Mouse (Mus musculus) gastrocnemius, postnatal 25 days (tissue): ENCODE data around the gene Fam163a. TPM values are rescaled to one million over a fixed set of nuclear protein-coding genes. Genes with fewer than 3 reads are reported as not detected.
"Not testable (repeated sequence)": the region's sequence is repeated elsewhere in the genome, so short reads cannot be mapped to it uniquely, and the experiment has no call there.

Source experiments
- DNase-seq: peaks from one replicate; pipeline ENCODE4 v3.0.0; 2022
- long read RNA-seq, 2 experiments: library from polyadenylated mRNA; stranded (forward); transcript quantifications; one replicate each; pipeline ENCODE4 v2.0.0; 2021
- total RNA-seq, 2 experiments: library from RNA; stranded (reverse); gene quantifications; 1 replicate in 1 of 2; 2 replicates in 1 of 2; pipeline ENCODE4 v1.2.3; 2021

The Fam163a gene
- total RNA-seq, result not detected
- long read RNA-seq, experiment 1, result 0 reads
- long read RNA-seq, experiment 2, result 0 reads

DNA sequence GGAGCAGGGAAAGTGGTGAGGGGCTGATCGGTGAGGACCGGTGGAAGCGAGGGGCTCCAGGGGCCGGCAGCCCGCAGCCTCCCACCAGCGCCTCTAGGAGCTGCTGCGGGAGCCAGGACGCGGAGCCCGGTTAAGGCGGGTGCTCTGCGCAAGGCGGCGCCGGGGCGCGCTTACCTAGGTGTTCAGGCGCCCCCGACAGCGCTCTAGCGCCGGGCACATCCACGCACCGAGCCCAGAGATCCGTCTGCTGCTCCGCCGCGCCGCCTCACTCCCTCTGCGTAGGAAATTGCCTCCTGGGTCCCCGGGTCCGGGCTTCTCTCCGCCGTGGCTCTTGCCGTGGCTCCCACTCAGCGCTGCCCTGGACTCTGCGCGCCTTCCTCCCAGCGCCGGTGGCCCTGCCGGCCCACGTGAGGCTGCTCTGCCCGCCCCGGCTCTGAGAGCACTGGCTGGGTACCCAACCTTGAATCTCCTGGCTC, at the start of gene Fam163a:
Gene Fam163a, minus strand, starts transcription at position 371 of the 476 bp plus-strand sequence.
- no peak for DNase-seq

DNA sequence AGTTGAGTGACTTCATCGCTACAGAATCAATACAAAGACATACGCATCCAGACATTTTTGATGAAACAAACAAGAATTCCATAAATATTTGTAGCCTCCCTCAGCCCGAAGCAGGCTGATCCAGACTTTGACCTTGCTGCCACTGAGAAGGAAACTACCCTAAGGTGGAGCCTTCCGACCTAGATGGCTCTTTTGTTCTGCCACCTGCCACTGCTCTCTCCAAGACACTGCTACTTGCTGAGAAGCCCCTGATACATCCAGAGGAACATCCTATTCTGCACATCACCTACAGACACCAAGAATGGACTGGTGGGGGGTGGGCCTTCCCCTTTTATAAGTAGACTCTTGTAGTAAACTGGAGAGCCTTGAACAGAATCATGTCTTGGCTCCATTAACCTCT, 46.3 kb upstream of the Fam163a start:
- DNase-seq, result not testable (repeated sequence)

DNA sequence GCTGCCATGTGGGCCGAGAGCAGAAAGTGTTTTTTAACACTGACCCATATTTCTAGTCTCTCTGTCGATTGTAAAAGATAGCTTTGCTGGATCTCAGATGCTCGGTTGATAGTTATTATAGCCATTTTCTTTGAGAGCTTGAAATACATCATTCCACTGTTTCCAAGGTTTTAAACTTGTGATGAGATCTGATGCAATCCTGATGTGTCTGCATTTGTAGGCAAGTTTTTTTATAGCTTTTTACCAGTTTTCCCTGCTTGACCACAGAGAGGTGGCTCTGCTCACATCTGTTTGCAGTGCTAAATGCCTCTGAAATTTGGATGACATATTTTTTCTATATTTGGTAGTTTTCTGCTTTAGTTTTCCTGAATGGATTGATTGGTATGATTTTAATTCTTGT, 43.1 kb upstream of the Fam163a start:
- DNase-seq, result no peak

DNA sequence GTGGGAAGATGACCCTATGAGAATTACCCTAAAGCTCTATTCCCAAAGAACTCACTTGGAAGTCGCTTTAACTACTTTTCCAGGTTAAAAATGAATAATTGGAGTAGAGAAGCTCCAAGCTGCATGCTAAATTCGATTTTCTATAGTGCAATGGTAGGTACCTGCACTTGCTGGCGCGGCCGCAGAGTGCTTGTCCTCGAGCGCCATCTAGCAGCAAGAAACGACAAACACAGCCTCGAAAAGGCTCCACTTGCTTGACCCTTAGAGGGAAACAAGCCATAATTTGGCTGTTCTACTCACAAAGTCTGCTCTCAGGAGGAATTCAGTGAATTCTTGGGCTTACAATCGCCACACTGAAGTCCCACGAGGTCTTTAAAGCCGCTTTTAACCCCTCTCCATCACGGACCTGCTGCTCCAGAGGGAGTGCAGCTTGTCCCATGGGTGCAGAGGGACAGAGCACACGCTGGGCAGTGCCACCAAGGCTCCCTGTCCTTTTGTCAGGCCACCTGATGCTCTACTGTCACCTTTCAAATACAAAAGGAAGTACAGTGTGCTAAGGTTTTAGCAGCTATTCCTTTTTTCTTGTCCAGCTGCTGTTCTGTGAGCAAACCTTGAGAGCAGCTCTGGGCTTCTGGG, 37.0 kb upstream of the Fam163a start:
- peak; percentile 32 for DNase-seq

DNA sequence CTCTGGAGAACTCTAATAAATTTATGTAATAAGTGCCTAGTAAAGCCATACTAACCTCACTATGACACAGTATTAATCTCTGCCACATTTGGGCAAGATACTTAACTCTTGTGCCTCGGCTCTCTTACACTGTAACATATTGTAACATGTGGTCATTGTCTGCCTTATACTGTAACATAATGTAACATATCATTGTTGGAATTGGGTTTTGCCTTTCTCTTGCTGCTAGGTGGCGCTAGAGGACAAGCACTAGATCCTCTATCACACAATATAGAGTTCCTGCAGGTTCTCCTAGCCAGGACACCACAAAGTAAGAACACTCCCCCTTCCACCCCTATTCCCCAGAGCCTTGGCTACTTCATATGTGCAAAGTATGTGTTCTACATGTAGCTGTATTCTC, 36.2 kb upstream of the Fam163a start:
- DNase-seq, result no peak

DNA sequence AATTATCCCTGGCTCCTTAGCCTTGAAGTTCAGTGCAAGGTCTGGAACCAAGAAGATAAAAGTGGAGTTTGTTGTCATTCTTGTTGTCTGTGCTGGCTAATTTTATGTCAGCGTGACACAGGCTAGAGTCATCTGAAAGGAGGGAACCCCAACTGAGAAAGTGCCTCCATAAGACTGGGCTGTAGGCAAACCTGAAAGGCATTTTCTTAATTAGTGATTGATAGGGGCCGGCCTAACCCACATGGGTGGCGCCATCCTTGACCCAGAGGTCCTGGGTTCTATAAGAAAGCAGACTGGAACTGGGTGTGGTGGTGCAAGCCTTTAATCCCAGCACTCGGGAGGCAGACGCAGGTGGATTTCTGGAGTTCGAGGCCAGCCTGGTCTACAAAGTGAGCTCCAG, 26.3 kb upstream of the Fam163a start:
- DNase-seq, result no peak

DNA sequence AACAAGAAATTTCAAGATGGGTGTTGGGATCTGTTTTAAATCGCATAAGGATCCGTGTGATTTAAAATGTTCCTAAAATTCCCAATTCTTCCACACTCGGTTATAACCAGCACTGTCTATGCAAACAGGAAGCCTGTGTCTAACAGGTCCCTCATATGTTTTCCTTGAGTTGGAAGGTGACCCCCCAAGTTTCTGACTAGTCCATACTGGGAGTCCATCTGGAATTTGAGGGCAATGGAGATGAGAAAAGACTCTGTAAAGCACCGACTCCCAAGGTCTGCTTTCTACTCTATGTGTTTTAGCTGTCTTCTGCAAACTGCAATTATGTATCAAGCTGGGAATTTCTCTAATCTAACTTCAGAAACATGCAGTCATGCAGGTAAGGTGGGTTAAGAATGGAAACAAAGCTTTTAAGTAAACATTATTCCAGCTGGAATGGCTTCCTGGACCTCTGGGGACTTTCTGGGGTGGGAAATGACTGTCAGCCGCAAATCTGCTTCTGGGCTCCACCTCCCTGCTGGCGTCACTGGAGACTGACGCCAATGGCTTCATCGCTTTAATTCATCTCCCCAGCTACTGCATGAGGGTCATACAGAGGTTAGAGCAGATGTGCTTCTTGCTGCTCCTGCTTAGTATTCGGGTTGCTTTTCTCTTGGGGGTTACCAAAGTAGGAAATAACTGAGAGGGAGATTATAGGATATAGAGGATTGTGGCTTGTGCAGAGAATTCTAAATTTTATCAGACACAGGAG, 25.7 kb upstream of the Fam163a start:
- peak; percentile 48 for DNase-seq

DNA sequence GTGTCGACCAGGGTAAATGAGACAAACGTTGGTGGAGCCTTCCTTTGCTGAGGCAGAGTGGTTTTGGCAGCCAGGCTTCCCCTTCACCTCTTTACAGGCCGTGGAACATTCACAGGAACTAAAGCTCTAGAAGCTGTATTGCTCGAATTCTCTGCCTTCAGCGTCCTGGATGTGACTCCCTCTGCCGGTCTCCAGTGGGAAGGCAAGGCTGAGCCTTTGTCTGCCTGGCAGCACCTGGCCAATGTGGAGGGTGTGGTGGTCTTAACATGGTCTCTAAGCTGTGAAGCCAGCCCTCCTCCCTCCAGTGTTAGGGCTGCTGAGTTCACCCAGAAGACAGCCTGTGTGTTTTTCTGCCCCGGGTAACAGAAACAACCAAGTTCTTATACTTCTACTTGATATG, 24.6 kb upstream of the Fam163a start:
- no peak for DNase-seq

DNA sequence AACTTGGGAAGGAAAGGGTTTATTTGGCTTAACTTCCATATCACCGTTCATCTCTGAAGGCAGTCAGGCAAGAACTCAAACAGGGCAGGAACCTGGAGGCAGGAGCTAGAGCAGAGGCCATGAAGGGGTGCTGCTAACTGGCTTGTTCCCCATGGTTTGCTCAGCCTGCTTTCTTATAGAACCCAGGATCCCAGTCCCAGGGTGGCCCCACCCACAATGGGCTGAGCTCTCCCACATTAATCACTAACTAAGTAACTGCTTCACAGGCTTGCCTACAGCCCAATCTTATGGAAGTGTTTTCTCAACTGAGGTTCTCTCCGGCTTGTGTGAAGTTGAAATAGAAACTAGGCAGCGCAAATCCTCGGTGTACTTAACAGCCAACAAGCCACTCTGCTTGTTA, 23.9 kb upstream of the Fam163a start:
- DNase-seq, result no peak

DNA sequence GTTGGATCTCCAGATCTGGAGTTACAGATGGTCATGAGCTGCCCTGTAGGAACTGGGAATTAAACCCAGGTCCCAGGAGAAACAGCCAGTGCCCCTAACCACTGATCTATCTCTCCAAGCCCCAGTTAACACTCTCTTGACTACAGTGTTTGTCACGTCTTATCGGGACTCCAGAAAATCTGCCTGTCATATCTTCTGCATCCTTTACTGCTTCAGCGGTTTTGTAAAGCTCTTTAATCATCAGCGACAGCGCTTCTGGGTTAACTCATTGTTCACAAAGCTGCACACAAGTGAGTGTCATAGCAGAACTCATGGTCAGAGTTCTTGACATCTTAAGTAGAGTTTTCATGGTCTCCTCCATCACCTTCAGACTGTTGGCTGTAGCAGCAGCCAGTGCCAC, 22.1 kb upstream of the Fam163a start:
- no peak for DNase-seq

DNA sequence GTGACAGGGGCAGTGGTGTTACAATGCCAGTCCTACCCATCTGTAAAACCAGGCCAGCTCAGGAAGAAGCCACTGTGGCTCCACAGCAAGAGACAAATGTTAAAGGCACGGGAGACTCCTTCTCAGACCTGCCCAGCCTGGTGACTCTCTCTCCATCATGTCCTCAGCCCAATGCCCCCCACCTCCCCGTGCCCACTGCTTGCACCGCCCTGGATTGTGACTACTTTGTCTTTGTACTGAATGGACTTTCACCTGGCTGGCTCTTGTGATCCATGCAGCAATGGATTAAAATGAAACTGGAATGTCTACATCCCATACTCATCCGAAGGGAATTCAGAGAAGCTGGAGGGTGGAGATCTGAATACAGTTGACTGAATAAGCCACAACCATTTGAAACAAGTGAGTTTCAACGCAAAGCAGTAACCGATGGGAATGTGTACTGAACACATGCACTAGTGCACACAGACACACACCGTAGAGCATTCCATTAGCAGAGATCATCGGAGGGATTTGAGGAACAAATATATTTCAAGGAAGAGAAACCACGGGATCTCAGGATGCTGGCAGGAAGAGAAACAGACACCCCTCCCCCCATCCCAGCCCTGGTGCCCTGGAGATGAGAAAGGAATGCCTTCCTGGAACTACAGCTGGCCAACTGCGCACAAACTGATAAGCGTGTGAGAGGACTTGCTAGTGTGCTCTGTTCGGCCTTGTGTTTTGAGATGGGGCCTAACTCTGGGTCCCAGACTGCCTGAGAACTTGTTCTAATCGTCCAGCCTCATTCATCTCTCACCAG, 17.6 kb upstream of the Fam163a start:
- DNase-seq, result no peak

DNA sequence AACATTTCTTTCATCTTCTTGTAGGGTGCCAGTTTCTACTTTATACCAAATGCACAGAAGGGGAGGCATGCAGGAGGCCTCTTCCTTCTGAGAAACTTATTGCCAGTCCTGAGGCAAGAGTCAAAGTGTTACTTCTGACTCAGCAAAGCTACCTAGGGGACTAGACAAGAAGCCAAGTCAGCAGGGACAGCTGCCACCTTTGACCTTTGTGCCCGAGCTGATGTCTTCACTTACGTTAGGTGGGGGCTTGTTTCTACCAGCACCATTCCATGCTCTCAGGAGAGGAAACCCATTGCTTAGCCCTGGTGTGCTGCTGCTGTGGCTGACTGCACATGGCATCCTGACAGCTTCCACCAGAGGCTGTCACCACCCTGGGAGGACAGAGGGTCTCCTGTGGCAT, 16.5 kb upstream of the Fam163a start:
- DNase-seq, result no peak

DNA sequence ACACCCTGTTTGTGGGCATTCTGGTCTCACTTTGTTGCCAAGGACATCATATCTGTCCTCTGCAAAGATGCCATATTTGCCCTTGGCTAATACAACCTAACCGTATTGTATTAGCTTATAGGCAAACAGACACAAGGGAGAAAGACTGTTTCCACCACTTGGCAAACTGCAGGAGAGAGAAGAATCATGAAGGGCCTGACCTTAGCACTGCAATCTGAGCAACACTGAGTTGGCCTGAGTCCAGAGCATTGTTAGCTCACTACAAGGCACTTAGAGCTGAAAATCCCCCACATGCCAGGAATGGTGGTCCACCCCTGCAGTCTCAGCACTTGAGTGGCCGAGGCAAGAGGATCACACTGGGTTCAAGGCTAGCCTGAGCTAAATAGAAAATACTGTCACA, 13.7 kb upstream of the Fam163a start:
- no peak for DNase-seq

DNA sequence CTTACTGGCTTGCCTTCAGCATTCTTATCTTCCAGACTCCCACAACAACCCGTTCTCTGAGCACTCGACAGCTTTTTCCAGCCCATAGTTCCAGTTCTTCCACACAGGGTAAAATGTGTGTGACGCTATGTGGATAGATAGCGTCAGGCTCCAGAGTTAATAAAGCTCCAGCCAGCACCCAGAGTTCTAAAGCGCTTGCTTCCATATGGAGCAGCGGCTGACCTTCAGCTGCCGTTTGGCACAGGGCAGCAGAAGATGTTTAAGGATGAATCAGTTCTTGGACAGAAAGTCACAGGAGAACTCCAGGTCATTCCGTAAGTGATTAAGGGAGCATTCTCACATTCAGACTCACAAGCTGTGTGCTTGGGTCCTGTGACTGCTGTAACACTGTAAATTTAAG, 13.1 kb upstream of the Fam163a start:
- DNase-seq, result no peak

DNA sequence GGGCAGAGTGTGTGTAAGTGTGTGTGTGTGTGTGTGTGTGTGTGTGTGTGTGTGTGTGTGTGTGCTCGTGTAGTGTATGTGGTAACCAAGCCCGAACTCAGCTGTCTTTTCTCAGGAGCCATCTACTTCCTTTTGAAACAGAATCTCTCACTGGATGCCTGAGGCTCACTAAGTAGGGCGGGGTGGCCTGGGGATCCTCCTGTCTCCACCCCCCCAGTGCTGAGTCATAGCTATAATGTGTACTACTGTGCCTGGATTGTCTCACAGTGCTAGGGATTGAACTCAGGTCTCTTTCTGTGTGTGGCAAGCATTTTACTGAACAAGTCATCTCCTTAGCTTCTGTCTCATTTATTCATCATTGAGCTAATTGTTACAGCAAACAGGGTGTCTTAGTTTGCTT, 12.6 kb upstream of the Fam163a start:
- DNase-seq, result peak; percentile 38

DNA sequence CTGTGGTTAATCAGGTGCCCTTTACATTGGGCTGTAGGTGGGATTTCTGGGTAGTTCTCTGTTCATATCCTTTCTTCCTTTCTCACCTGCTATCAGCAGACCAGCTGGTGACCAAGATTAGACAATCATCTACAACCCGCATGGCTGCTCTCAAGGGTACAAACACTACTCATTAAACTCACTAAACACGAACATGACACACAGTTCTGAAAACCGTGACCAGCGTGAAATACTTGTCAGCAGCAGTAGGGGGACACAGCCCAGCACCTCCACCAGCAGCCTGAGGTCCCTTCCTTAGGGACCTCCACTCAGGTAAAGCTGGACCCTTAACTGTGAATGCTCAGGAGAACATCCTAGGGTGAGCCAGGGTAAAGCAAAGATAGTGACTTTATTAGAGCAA, 11.4 kb upstream of the Fam163a start:
- no peak for DNase-seq

DNA sequence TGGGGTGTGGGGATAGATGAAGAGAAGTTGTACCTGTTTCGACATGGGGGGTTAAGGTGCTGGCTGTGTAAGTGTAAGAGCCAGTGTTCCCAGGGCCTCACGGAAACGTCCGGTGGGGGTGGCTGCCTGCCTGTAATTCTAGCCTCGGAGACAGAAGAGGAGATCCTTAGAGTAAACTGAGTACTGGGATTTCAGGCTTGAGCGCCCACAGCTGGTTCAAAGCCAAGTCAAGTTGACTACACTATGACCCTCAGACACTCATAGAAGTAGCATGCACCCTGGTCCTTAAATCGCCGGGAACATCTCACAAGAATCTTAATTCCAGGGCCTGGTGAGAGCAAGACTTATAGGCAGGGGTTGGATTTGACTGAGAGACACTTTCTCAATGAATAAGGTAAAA, 9.8 kb upstream of the Fam163a start:
- no peak for DNase-seq

DNA sequence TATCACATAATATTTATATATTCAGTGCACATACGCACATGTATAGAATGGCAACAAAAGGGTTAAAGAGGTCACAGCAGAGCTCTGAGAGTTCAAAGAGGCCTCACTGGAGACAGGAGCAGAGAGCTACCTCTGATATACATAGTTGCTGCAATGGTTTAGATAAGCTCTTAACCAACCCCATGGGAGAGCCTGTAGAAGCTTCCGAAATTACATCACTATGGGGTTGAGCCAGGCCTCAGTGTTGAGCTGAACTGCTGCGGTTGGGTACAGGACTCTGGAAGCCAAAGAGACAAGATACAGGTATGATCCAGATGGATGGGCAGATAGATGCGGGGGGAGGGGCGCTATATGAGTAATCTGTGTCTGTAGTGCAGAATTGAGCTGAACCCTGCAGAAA, 8.1 kb upstream of the Fam163a start:
- DNase-seq, result no peak

DNA sequence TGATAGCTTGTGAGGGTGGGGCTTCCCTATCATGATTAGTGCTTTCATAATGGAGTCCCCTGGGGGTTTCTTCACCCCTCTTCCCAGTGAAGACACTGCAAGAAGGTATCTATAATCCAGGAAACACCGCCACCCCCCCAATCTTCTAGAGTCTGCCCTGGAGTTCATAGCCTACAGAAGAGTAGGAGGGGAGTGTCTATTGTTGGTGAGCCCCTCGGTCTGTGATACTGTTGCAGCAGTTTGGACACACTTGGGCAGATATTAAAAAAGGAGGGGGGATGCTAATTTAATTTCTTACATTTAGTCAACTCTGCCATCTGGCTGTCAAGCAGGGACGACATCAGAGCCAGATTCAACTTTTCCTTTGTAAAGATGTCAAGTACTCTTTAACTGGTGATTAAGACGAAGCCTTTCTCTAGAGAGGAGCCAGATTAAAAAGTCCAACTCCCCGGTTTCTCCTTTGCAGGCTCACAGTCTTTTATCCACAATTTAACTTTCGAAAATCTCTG, 7.0 kb upstream of the Fam163a start:
- no peak for DNase-seq

DNA sequence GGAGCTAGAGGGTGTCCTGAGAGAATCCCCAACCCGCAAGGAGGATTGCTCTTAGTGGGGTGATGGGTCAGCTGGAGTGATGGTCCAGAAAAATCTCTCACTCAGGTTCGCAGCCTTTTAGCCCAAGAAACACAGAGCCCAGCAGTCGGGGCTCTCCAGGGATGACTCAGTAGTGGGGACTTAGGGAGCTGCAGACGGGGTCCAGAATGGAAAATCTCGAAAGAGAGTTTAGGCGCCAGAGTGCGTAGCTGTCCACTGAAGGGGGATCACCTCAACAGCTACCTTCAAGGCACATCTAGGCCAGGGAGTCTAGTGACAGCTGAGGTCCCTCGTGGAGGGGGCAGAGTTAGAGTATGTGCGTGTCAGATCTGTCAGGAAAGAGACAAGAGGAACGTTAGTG, 338 bp upstream of the Fam163a start:
- DNase-seq, result no peak

DNA sequence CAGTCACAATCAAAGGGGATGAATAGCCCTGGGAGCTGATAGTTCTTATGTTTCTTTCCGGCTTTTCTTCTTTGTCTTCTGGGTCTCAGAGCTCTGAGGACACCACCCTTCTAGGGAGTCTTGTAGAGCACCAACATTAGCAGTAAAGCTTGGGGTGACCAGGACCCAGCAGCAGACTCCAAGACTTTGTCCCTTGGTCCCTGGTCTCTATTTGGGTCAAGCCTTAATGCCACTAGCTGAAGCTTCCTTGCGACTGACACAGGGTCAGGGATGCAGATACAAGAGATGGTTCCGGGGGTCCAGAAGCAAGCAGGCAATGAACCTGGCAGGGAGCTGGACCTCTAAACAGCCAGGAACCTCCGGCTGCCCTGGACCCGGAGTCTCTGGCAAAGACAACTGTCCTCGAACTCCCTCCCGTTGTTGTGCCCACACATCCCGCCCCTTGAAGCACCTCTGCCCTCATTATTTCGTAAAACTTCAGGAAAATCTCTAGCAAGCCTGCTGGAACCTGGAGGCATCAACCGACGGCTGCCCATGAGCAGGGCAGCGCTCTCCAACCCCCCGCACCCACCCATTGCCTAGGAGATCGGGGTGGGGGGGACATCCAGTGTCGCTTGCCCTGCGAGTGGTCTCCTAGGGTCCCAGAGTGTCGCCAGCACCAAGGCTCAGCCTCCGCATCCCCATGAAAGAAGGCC, 718 bp downstream of the Fam163a start:
- no peak for DNase-seq

DNA sequence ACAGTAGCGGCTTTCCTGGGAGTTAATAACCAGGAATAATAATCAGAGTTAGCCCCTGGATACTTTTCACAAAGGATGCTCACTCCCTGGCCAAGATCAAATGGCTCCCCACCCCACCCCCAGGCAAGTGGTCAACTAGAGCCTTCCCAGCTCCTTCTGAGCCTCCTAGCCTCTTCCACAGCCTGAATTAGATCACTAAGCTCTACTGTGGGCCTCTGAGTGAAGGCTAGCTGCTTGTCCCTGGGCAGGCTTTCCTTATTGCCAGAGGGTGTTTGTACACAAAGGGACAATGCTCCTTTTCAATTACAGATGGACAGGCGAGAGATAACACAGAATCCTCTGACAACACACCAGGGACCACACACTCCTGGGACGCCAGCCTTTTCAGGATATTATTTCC, 2.2 kb downstream of the Fam163a start:
- DNase-seq, result no peak
